Mouse (Mus musculus) embryo, embryonic 10.5 days (tissue): ENCODE measurements around the gene Tas2r130.
"Not testable (repeated sequence)": the region's sequence is repeated elsewhere in the genome, so short reads cannot be mapped to it uniquely, and the experiment has no call there.

Experiments
- DNase-seq: peaks from one replicate; pipeline ENCODE4 v3.0.0-alpha.2; 2015; ENCODE audit warnings: low spot score

Gene Tas2r130

DNA sequence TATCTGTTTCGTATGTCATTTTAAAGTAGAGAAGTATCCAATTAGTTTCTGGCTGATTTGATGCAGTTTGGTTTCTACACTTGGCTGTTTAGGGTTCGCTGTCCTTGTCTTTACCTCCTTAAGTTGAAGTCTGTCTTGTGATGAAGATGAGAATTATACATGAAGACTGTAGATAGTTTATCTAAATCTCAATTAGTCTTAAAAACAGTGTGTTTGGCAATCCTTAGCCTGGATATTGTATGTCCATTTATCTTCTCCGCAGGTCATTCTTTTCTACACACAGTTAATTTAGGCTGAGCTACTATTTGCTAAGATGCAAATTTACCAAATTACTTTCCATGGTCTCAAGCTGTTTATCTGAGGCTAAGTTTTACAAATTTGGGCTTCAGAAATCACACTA, at the start of gene Tas2r130:
Gene Tas2r130, minus strand, starts transcription at position 101 of the 400 bp plus-strand sequence.
- DNase-seq, result no peak

DNA sequence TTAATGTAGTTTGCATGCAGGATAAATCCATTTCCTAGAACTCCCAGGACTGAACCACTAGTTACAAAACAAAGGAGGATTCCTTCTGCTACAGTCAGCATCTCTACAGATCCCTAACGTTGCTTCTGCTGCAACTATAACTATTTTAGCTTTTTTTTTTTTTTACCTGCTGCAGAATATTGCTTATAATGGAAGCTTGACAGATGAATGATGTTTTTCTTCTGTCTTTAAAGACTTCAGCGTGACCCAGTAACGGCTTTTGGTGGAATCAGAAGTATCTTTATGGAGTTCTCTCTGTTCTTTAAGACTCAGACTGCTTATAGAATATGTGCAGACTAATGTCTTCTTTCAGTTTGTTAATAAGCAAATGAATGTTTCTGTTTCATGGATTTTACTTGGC, 48.1 kb upstream of the Tas2r130 start, which contains the start of gene Tas2r106:
Gene Tas2r106, minus strand, starts transcription at position 101 of the 400 bp plus-strand sequence.
- no peak for DNase-seq

DNA sequence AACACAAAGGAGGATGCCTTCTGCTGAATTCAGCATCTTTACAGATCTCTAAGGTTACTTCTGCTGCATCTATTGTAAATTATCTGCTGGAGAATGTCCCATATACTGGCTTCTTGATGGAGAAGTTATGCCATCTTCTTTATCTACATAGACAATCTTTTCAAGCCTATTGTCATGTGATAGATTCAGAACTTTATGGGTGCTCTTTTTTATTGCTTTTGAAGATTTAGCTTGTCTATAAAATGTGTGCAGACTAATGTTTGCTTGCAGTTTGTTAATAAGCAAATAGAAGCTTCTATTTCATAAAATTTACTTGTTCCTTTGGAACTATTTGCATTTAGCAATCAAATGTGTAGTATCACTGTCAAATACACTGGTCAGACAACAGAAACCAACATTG, 29.3 kb upstream of the Tas2r130 start, which contains the start of gene Tas2r107:
Gene Tas2r107, minus strand, starts transcription at position 101 of the 400 bp plus-strand sequence.
- no peak for DNase-seq

DNA sequence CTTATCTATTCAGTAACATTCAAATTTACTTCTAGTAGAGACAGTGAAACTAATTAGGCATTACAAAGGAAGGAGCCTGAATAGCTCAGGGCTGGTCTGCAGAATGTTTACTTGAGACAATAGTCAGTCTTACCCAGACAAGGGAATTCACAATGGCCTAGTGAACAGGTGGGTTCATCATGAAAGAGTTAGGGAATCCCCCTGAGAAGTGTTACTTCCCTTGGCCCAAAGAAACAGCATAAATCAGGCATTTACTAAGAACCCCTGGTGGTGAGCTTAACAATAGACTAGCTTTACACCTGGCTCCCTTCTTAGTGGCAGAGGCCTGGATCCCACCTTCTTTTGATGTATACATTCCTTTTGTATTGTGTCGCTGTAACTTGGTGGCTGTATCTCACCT, 20.8 kb downstream of the Tas2r130 start:
- DNase-seq, result not testable (repeated sequence)

DNA sequence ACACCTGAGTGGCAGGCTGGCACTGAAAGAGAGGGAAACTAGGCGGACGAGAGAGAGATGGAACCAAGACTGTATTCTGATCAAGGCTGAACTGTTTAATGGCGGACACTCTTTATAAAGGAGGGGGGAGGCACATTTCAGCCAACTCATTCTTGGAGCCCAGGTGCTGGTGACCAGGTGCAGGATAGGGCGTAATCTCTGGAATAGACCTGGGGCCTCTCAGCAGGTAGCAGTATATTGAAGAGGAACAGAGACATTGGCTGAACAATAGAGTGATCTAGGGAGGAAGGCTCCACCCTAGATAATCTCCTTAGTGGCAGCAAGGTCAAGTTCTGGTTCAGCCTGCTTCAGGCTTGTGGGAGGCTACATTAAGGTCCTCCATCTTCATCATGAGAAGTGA, 25.9 kb downstream of the Tas2r130 start:
- DNase-seq, result no peak
